Mouse (Mus musculus): ENCODE data around the gene Pkm. TPM values are rescaled to one million over a fixed set of nuclear protein-coding genes. Genes with fewer than 3 reads are reported as not detected.

Gene Pkm
- polyA plus RNA-seq, 1 experiment from 2014 or later = 1,041 TPM

GRCm38 (mm10) chr9:59663226-59663625 lies 7.1 kb downstream of the Pkm start:
- 81% methylated on average over 7 of the region's 7 CpGs for WGBS
- ATAC-seq (ENCODE audit: low FRiP score, low TSS enrichment) (no peak), DNase-seq (no peak)
- no peaks in the 10 kb centered on the region for H3K27me3 ChIP-seq (ENCODE audit: control insufficient read depth, insufficient read depth, low read length)
- H3K36me3 ChIP-seq (ENCODE audit: control insufficient read depth, insufficient read depth, low read length) = peaks cover 67% of the 10 kb centered on the region
- H3K27ac ChIP-seq (replicated peaks; ENCODE audit: low read depth, low read length) = no peak overlapping the region
- H3K4me2 ChIP-seq (ENCODE audit: low read length) = no peak overlapping the region
- H3K4me1 ChIP-seq (ENCODE audit: control insufficient read depth, insufficient read depth, low read length) = peaks cover 45% of the 10 kb centered on the region
- H3K9ac ChIP-seq (replicated peaks; ENCODE audit: low read length) = no peak overlapping the region
- no peak overlapping the region for H3K4me3 ChIP-seq (replicated peaks; ENCODE audit: low read depth, low read length)
- H3K9me3 ChIP-seq (ENCODE audit: control insufficient read depth, low read length) = no peaks in the 10 kb centered on the region

GRCm38 (mm10) chr9:59663957-59664356 lies 7.8 kb downstream of the Pkm start:
- Histone ChIP-seq H3K9me3 (ENCODE audit: control insufficient read depth, low read length) (no peaks in the 10 kb centered on the region), H3K27me3 (ENCODE audit: control insufficient read depth, insufficient read depth, low read length) (no peaks in the 10 kb centered on the region), H3K27ac (replicated peaks; ENCODE audit: low read depth, low read length) (no peak overlapping the region), H3K4me1 (ENCODE audit: control insufficient read depth, insufficient read depth, low read length) (peaks cover 38% of the 10 kb centered on the region), H3K9ac (replicated peaks; ENCODE audit: low read length) (no peak overlapping the region), H3K36me3 (ENCODE audit: control insufficient read depth, insufficient read depth, low read length) (peaks cover 74% of the 10 kb centered on the region), H3K4me3 (replicated peaks; ENCODE audit: low read depth, low read length) (no peak overlapping the region), H3K4me2 (ENCODE audit: low read length) (no peak overlapping the region)
- WGBS = 54% methylated on average over 3 of the region's 3 CpGs
- DNase-seq (no peak), ATAC-seq (ENCODE audit: low FRiP score, low TSS enrichment) (no peak)

- peaks cover 82% of the 10 kb centered on the region for H3K36me3 ChIP-seq (ENCODE audit: control insufficient read depth, insufficient read depth, low read length)
- H3K4me3 ChIP-seq (replicated peaks; ENCODE audit: low read depth, low read length) = no peak overlapping the region
- H3K27me3 ChIP-seq (ENCODE audit: control insufficient read depth, insufficient read depth, low read length) = no peaks in the 10 kb centered on the region
- H3K27ac ChIP-seq (replicated peaks; ENCODE audit: low read depth, low read length) = no peak overlapping the region
- DNase-seq = no peak
- ATAC-seq (ENCODE audit: low FRiP score, low TSS enrichment) = no peak
- WGBS = 86% methylated on average over 4 of the region's 4 CpGs
- no peaks in the 10 kb centered on the region for H3K9me3 ChIP-seq (ENCODE audit: control insufficient read depth, low read length)
- no peak overlapping the region for H3K9ac ChIP-seq (replicated peaks; ENCODE audit: low read length)
- H3K4me1 ChIP-seq (ENCODE audit: control insufficient read depth, insufficient read depth, low read length) = peaks cover 30% of the 10 kb centered on the region
- H3K4me2 ChIP-seq (ENCODE audit: low read length) = no peak overlapping the region
These were observed 8.6 kb downstream of the Pkm start for GRCm38 (mm10) chr9:59664664-59665256.

- Histone ChIP-seq H3K27me3 (ENCODE audit: control insufficient read depth, insufficient read depth, low read length) (no peaks in the 10 kb centered on the region), H3K4me3 (replicated peaks; ENCODE audit: low read depth, low read length) (no peak overlapping the region), H3K27ac (replicated peaks; ENCODE audit: low read depth, low read length) (no peak overlapping the region), H3K9me3 (ENCODE audit: control insufficient read depth, low read length) (no peaks in the 10 kb centered on the region), H3K9ac (replicated peaks; ENCODE audit: low read length) (no peak overlapping the region), H3K4me1 (ENCODE audit: control insufficient read depth, insufficient read depth, low read length) (peaks cover 18% of the 10 kb centered on the region), H3K4me2 (ENCODE audit: low read length) (no peak overlapping the region), H3K36me3 (ENCODE audit: control insufficient read depth, insufficient read depth, low read length) (peaks cover 87% of the 10 kb centered on the region)
- DNase-seq (no peak), ATAC-seq (ENCODE audit: low FRiP score, low TSS enrichment) (no peak)
- 92% methylated on average over 8 of the region's 8 CpGs for WGBS
These were observed 9.8 kb downstream of the Pkm start for GRCm38 (mm10) chr9:59666016-59666415.

GRCm38 (mm10) chr9:59666813-59667212 lies 10.6 kb downstream of the Pkm start:
- Histone ChIP-seq H3K9me3 (ENCODE audit: control insufficient read depth, low read length) (no peaks in the 10 kb centered on the region), H3K4me1 (ENCODE audit: control insufficient read depth, insufficient read depth, low read length) (peaks cover 10% of the 10 kb centered on the region), H3K4me2 (ENCODE audit: low read length) (no peak overlapping the region), H3K27me3 (ENCODE audit: control insufficient read depth, insufficient read depth, low read length) (no peaks in the 10 kb centered on the region), H3K27ac (replicated peaks; ENCODE audit: low read depth, low read length) (no peak overlapping the region), H3K9ac (replicated peaks; ENCODE audit: low read length) (no peak overlapping the region), H3K4me3 (replicated peaks; ENCODE audit: low read depth, low read length) (no peak overlapping the region), H3K36me3 (ENCODE audit: control insufficient read depth, insufficient read depth, low read length) (peaks cover 90% of the 10 kb centered on the region)
- no peak for ATAC-seq (ENCODE audit: low FRiP score, low TSS enrichment)
- WGBS = 92% methylated on average over 1 of the region's 1 CpGs
- no peak for DNase-seq

- Histone ChIP-seq H3K4me1 (ENCODE audit: control insufficient read depth, insufficient read depth, low read length) (peaks cover 8% of the 10 kb centered on the region; the same call in 1 of the 2 replicates), H3K27ac (replicated peaks; ENCODE audit: low read depth, low read length) (no peak overlapping the region), H3K36me3 (ENCODE audit: control insufficient read depth, insufficient read depth, low read length) (peaks cover 90% of the 10 kb centered on the region), H3K27me3 (ENCODE audit: control insufficient read depth, insufficient read depth, low read length) (no peaks in the 10 kb centered on the region), H3K9me3 (ENCODE audit: control insufficient read depth, low read length) (no peaks in the 10 kb centered on the region), H3K4me2 (ENCODE audit: low read length) (no peak overlapping the region), H3K4me3 (replicated peaks; ENCODE audit: low read depth, low read length) (no peak overlapping the region), H3K9ac (replicated peaks; ENCODE audit: low read length) (no peak overlapping the region)
- ATAC-seq (ENCODE audit: low FRiP score, low TSS enrichment) = no peak
- no peak for DNase-seq
- 86% methylated on average over 4 of the region's 4 CpGs for WGBS
These were observed 11.1 kb downstream of the Pkm start for GRCm38 (mm10) chr9:59667250-59667649.

GRCm38 (mm10) chr9:59667904-59668303 lies 11.7 kb downstream of the Pkm start:
- WGBS = 91% methylated on average over 6 of the region's 6 CpGs

GRCm38 (mm10) chr9:59668473-59668872 lies 12.3 kb downstream of the Pkm start:
- DNase-seq = no peak
- peaks cover 95% of the 10 kb centered on the region for H3K36me3 ChIP-seq (ENCODE audit: control insufficient read depth, insufficient read depth, low read length)
- 63% methylated on average over 7 of the region's 7 CpGs for WGBS

More at GRCm38 (mm10) chr9:59667904-59668303, 11.7 kb downstream of the Pkm start:
- DNase-seq (no peak), ATAC-seq (ENCODE audit: low FRiP score, low TSS enrichment) (no peak)
- Histone ChIP-seq H3K9me3 (ENCODE audit: control insufficient read depth, low read length) (no peaks in the 10 kb centered on the region), H3K9ac (replicated peaks; ENCODE audit: low read length) (no peak overlapping the region), H3K27me3 (ENCODE audit: control insufficient read depth, insufficient read depth, low read length) (no peaks in the 10 kb centered on the region), H3K27ac (replicated peaks; ENCODE audit: low read depth, low read length) (no peak overlapping the region), H3K36me3 (ENCODE audit: control insufficient read depth, insufficient read depth, low read length) (peaks cover 95% of the 10 kb centered on the region), H3K4me1 (ENCODE audit: control insufficient read depth, insufficient read depth, low read length) (peaks cover 8% of the 10 kb centered on the region; the same call in 1 of the 2 replicates), H3K4me3 (replicated peaks; ENCODE audit: low read depth, low read length) (no peak overlapping the region), H3K4me2 (ENCODE audit: low read length) (no peak overlapping the region)

GRCm38 (mm10) chr9:59669172-59669571 lies 13.0 kb downstream of the Pkm start:
- no peaks in the 10 kb centered on the region for H3K27me3 ChIP-seq (ENCODE audit: control insufficient read depth, insufficient read depth, low read length)
- H3K9ac ChIP-seq (replicated peaks; ENCODE audit: low read length) = no peak overlapping the region
- 80% methylated on average over 4 of the region's 4 CpGs for WGBS
- ATAC-seq (ENCODE audit: low FRiP score, low TSS enrichment) (no peak), DNase-seq (no peak)
- no peak overlapping the region for H3K4me2 ChIP-seq (ENCODE audit: low read length)
- no peaks in the 10 kb centered on the region for H3K9me3 ChIP-seq (ENCODE audit: control insufficient read depth, low read length)
- no peaks in the 10 kb centered on the region for H3K4me1 ChIP-seq (ENCODE audit: control insufficient read depth, insufficient read depth, low read length)
- H3K4me3 ChIP-seq (replicated peaks; ENCODE audit: low read depth, low read length) = no peak overlapping the region
- peaks cover 95% of the 10 kb centered on the region for H3K36me3 ChIP-seq (ENCODE audit: control insufficient read depth, insufficient read depth, low read length)
- H3K27ac ChIP-seq (replicated peaks; ENCODE audit: low read depth, low read length) = no peak overlapping the region

More at GRCm38 (mm10) chr9:59668473-59668872, 12.3 kb downstream of the Pkm start:
- no peak for ATAC-seq (ENCODE audit: low FRiP score, low TSS enrichment)
- H3K27ac ChIP-seq (replicated peaks; ENCODE audit: low read depth, low read length) = no peak overlapping the region
- H3K4me1 ChIP-seq (ENCODE audit: control insufficient read depth, insufficient read depth, low read length) = peaks cover 4% of the 10 kb centered on the region; the same call in 1 of the 2 replicates
- no peaks in the 10 kb centered on the region for H3K27me3 ChIP-seq (ENCODE audit: control insufficient read depth, insufficient read depth, low read length)
- no peak overlapping the region for H3K4me2 ChIP-seq (ENCODE audit: low read length)
- no peaks in the 10 kb centered on the region for H3K9me3 ChIP-seq (ENCODE audit: control insufficient read depth, low read length)
- no peak overlapping the region for H3K9ac ChIP-seq (replicated peaks; ENCODE audit: low read length)
- H3K4me3 ChIP-seq (replicated peaks; ENCODE audit: low read depth, low read length) = no peak overlapping the region

Measured in midbrain, embryonic 14.5 days (tissue).